In genomic region chr15:67405523-67405922, GRCm38 (mm10) we compare ENCODE assay signal across 10 mouse cellular contexts.
DNase-seq lines count a peak whose midpoint lies in the region; ATAC-seq and TF ChIP-seq lines count a peak whose summit lies in the region.
"Had no signal": no experiment of that assay in that cellular context is flagged by ENCODE, and none has a peak within 500 bp of the region (broad histone marks: within the 10 kb centered on the region; RNA-seq: fewer than 3 reads in every experiment).

No protein-coding gene starts in this region.

- no peaks in the 10 kb centered on the region for H3K4me1 ChIP-seq in midbrain, postnatal 0 days (ENCODE audit: insufficient read depth, low read length)
- H3K4me1 ChIP-seq in midbrain, embryonic 10.5 days, result no peaks in the 10 kb centered on the region
- H3K4me1 ChIP-seq in forebrain, postnatal 0 days (ENCODE audit: insufficient read depth), result no peaks in the 10 kb centered on the region

- H3K9me3 ChIP-seq in midbrain, postnatal 0 days (ENCODE audit: low read length), result no peaks in the 10 kb centered on the region
- H3K9me3 ChIP-seq in midbrain, embryonic 10.5 days (replicated peaks), result no peaks in the 10 kb centered on the region
- H3K9me3 ChIP-seq in forebrain, postnatal 0 days (ENCODE audit: low read length), result no peaks in the 10 kb centered on the region

- no peak overlapping the region for H3K27ac ChIP-seq in gastrocnemius, adult 2 months
- no peak overlapping the region for H3K27ac ChIP-seq in midbrain, postnatal 0 days (ENCODE audit: low read depth, low read length)
- H3K27ac ChIP-seq in midbrain, embryonic 10.5 days (replicated peaks), result no peak overlapping the region
- H3K27ac ChIP-seq in forebrain, postnatal 0 days (ENCODE audit: low read depth, low read length), result no peak overlapping the region
- H3K27ac ChIP-seq: macrophage had no signal

- no peak for ATAC-seq in midbrain, postnatal 0 days (ENCODE audit: low FRiP score)
- no peak for ATAC-seq in forebrain, postnatal 0 days

- no peaks in the 10 kb centered on the region for H3K27me3 ChIP-seq in midbrain, postnatal 0 days (ENCODE audit: insufficient read depth, low read length)
- no peaks in the 10 kb centered on the region for H3K27me3 ChIP-seq in midbrain, embryonic 10.5 days (ENCODE audit: low read depth, poor library complexity, severe bottlenecking)
- no peaks in the 10 kb centered on the region for H3K27me3 ChIP-seq in myocyte (ENCODE audit: control insufficient read depth, insufficient read depth, insufficient read length)
- H3K27me3 ChIP-seq in forebrain, postnatal 0 days (ENCODE audit: insufficient read depth, low read length), result no peaks in the 10 kb centered on the region

- no peak overlapping the region for H3K4me2 ChIP-seq in midbrain, postnatal 0 days (ENCODE audit: low read depth, low read length, poor library complexity, severe bottlenecking)
- H3K4me2 ChIP-seq in myocyte (ENCODE audit: low read depth), result no peak overlapping the region
- H3K4me2 ChIP-seq in forebrain, postnatal 0 days (ENCODE audit: low read depth), result no peak overlapping the region

- H3K4me3 ChIP-seq in gastrocnemius, adult 2 months, result no peak overlapping the region
- no peak overlapping the region for H3K4me3 ChIP-seq in midbrain, postnatal 0 days (ENCODE audit: low read depth, low read length)
- no peak overlapping the region for H3K4me3 ChIP-seq in midbrain, embryonic 10.5 days
- H3K4me3 ChIP-seq in myocyte, result no peak overlapping the region
- H3K4me3 ChIP-seq in forebrain, postnatal 0 days (ENCODE audit: low read depth, low read length), result no peak overlapping the region
- H3K4me3 ChIP-seq: erythroblast, embryonic 14.5 days had no signal

- intact Hi-C loops in gastrocnemius, adult 2 months (cut with DNase I), result no loop called here

- H3ac ChIP-seq in myocyte (ENCODE audit: control insufficient read depth, insufficient read length), result no peak overlapping the region

- H3K79me2 ChIP-seq in myocyte (ENCODE audit: control insufficient read depth, insufficient read depth), result no peaks in the 10 kb centered on the region

- peak; percentile 19 for DNase-seq in gastrocnemius, adult 2 months
- DNase-seq in gastrocnemius, postnatal 25 days, result no peak
- peak; percentile 42 for DNase-seq in midbrain, postnatal 0 days (ENCODE audit: low spot score)
- DNase-seq in midbrain, embryonic 10.5 days (ENCODE audit: low spot score), result no peak
- DNase-seq in adrenal gland, postnatal 36 days, result peak; percentile 60 to 64
- DNase-seq in forebrain, postnatal 0 days, result no peak
- no peak for DNase-seq in right cerebral cortex, adult 18-20 months

- no peaks in the 10 kb centered on the region for H3K36me3 ChIP-seq in midbrain, postnatal 0 days (ENCODE audit: insufficient read depth, low read length)
- no peaks in the 10 kb centered on the region for H3K36me3 ChIP-seq in midbrain, embryonic 10.5 days
- no peaks in the 10 kb centered on the region for H3K36me3 ChIP-seq in myocyte (ENCODE audit: control insufficient read depth, insufficient read depth)
- H3K36me3 ChIP-seq in forebrain, postnatal 0 days (ENCODE audit: insufficient read depth), result no peaks in the 10 kb centered on the region

- no peak for TF ChIP-seq CTCF in gastrocnemius, adult 2 months (IDR thresholded peaks at IDR 0.05)
- no peak for TF ChIP-seq CTCF in midbrain, postnatal 0 days (IDR thresholded peaks at IDR 0.05)
- no peak for TF ChIP-seq CTCF in forebrain, postnatal 0 days (IDR thresholded peaks at IDR 0.05; ENCODE audit: low read depth)

- WGBS in midbrain, postnatal 0 days, result 61% methylated on average over 2 of the region's 2 CpGs
- 81% methylated on average over 2 of the region's 2 CpGs for WGBS in midbrain, embryonic 10.5 days
- WGBS in forebrain, postnatal 0 days, result 44% methylated on average over 2 of the region's 2 CpGs

- TF ChIP-seq POLR2A in myocyte (IDR thresholded peaks at IDR 0.05; ENCODE audit: insufficient read length, low read depth), result no peak

- no peak overlapping the region for H3K9ac ChIP-seq in midbrain, postnatal 0 days (replicated peaks; ENCODE audit: low read length, poor library complexity, severe bottlenecking)
- H3K9ac ChIP-seq in forebrain, postnatal 0 days, result no peak overlapping the region

TF ChIP-seq in myocyte, 11 proteins besides CTCF, POLR2A, EP300 and RAD21:
- no peak for TF ChIP-seq CEBPB (IDR thresholded peaks at IDR 0.05; ENCODE audit: insufficient read depth, poor library complexity, severe bottlenecking)
- TF ChIP-seq TCF12 (IDR thresholded peaks at IDR 0.05; ENCODE audit: insufficient read depth, poor library complexity, severe bottlenecking), result no peak
- no peak for TF ChIP-seq MYOG (IDR thresholded peaks at IDR 0.05; ENCODE audit: control insufficient read depth in 1 of 3, insufficient read depth in 1 of 3, insufficient read length in 2 of 3, low read depth in 2 of 3)
- TF ChIP-seq POLR2AphosphoS2 (IDR thresholded peaks at IDR 0.05; ENCODE audit: insufficient read length, low read depth), result no peak
- no peak for TF ChIP-seq TCF3 (IDR thresholded peaks at IDR 0.05; ENCODE audit: insufficient read length, low read depth)
- no peak for TF ChIP-seq SRF (IDR thresholded peaks at IDR 0.05; ENCODE audit: control insufficient read depth, insufficient read length, low read depth)
- TF ChIP-seq REST (IDR thresholded peaks at IDR 0.05; ENCODE audit: insufficient read depth, insufficient read length), result no peak
- no peak for TF ChIP-seq MYOD1 (IDR thresholded peaks at IDR 0.05; ENCODE audit: control insufficient read depth in 1 of 3, insufficient read length in 2 of 3, low read depth in 2 of 3)
- peak; percentile 22 for TF ChIP-seq MAX (IDR thresholded peaks at IDR 0.05; ENCODE audit: low read depth)
- peak; percentile 85 for TF ChIP-seq USF1 (IDR thresholded peaks at IDR 0.05; ENCODE audit: low read depth)
- TF ChIP-seq E2F4 (IDR thresholded peaks at IDR 0.05; ENCODE audit: insufficient read depth), result no peak

Comparison
In these comparisons a context has a peak if more than half of its experiments do, and no peak if none do; other contexts are left out.
1. DNase-seq: peak in gastrocnemius, adult 2 months (single experiment), midbrain, postnatal 0 days (single experiment) and adrenal gland, postnatal 36 days (2 of 2); none in gastrocnemius, postnatal 25 days (single experiment), midbrain, embryonic 10.5 days (single experiment), forebrain, postnatal 0 days (single experiment) and right cerebral cortex, adult 18-20 months (single experiment).